Mouse (Mus musculus) bone marrow, adult 2 months (tissue): ENCODE measurements at regions not wholly inside any gene's neighbourhood (a gene's known extent, or its start where the extent isn't known, plus 50 kb on each side); places are given as distances from the start of the nearest gene placed in this dataset.

ENCODE experiments used
- CTCF ChIP-seq: fragments of 200-500 bp; IDR thresholded peaks from 2 replicates; pipeline ENCODE4 v1.5.1; 2011; ENCODE audit warnings: low read length, control low read depth; ENCODE audit not compliant: control insufficient read depth, insufficient read depth
- POLR2A ChIP-seq: fragments of 200-500 bp; IDR thresholded peaks from 2 replicates; pipeline ENCODE4 v1.6.1; 2011; ENCODE audit warnings: low read depth, mild to moderate bottlenecking, control low read depth, low read length, borderline replicate concordance; ENCODE audit not compliant: control insufficient read depth

DNA sequence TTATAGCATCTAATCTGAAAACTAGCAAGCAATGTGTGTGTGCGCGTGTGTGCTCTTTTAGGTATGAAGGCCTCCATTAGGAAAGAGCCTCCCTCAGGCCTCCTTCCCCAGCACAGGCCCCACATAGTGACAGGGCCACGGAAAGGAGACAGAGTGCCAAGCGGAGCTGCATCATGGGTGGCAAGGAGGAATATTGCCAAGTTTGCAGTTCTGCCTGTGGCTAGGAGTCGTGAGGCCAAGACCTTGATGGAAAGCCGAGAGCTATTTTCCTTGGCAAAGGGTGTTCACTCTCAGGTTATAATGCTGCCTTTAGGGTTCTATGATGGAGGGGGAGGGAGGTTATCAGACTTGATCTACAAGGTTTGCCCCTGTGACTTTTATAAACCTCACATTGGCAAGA, 53.4 kb upstream of the Tpm1 start:
- TF ChIP-seq CTCF: no peak
- no peak for TF ChIP-seq POLR2A
